Mouse (Mus musculus) brain, embryonic 14.5 days (tissue): ENCODE data around the gene Zdhhc13.

Experiments
- CTCF ChIP-seq: fragments of 200-500 bp; IDR thresholded peaks from 2 replicates; pipeline ENCODE4 v1.5.1; 2012; ENCODE audit warnings: inconsistent platforms, mild to moderate bottlenecking, moderate library complexity, borderline replicate concordance; ENCODE audit not compliant: insufficient read depth, insufficient read length; ENCODE audit errors: extremely low read depth
- POLR2A ChIP-seq: fragments of 200-500 bp; IDR thresholded peaks from 2 replicates; pipeline ENCODE4 v1.6.1; 2012; ENCODE audit warnings: mild to moderate bottlenecking, inconsistent platforms, borderline replicate concordance; ENCODE audit not compliant: poor library complexity, insufficient read depth, insufficient read length, severe bottlenecking; ENCODE audit errors: extremely low read depth

DNA sequence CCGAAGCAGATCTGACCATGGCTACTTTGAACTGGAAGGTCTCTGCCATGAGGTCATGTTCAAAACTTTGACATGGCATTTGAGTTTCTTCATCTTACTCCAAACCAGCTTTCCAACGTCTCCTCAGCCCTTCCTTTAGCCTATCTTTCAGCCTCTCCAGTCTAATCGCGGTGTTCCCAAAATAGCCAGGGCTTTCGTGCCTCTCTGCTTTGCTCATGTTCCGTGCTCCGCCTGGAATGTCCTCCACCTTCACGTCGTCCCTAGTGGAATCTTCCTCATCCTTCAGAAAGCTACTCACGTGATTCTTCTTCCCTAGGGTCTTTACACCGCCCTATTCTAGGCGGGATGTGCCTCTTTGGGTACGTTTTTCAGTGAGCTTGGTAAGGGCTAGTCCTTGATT, 64.7 kb downstream of the Zdhhc13 start:
- no peak for TF ChIP-seq CTCF
- no peak for TF ChIP-seq POLR2A
